Mouse (Mus musculus): Measurements from ENCODE around the gene Ube2h. TPM values are rescaled to one million over a fixed set of nuclear protein-coding genes. Genes with fewer than 3 reads are reported as not detected.
A peak's percentile ranks its signal among the peaks of the same experiment; 100 is the strongest.

Ube2h gene
- polyA plus RNA-seq, 1 experiment: 33.5 TPM

DNA sequence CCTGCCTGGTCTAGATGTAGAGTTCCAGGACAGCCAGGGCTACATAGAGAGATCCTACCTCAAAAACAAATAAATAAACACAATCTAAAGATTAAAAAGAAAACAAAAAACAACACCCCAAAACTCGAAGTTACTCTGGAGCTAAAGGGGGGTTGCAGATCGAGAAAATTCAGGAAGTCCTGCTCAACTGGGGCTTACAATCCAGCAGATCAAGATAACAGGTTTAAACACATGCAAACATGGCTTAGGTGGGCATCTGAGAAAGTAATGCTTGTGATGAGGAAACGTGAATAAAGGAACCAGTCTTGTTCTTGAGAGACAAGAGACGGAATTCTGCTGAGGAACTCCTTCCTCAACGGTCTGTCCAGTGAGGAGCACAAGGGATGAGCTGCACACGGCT lies 65.1 kb downstream of the Ube2h start:
- peaks cover 16% of the 10 kb centered on the region for H3K79me2 ChIP-seq (ENCODE audit: control insufficient read depth, insufficient read depth)
- no peak overlapping the region for H3ac ChIP-seq (ENCODE audit: control insufficient read depth, insufficient read length)
- H3K36me3 ChIP-seq (ENCODE audit: control insufficient read depth, insufficient read depth): peaks cover 31% of the 10 kb centered on the region
- H3K27me3 ChIP-seq (ENCODE audit: control insufficient read depth, insufficient read depth, insufficient read length): no peaks in the 10 kb centered on the region
- no peak overlapping the region for H3K4me2 ChIP-seq (ENCODE audit: low read depth)
- TF ChIP-seq POLR2A (IDR thresholded peaks at IDR 0.05; ENCODE audit: insufficient read length, low read depth) (no peak), TCF3 (IDR thresholded peaks at IDR 0.05; ENCODE audit: insufficient read length, low read depth) (no peak), SRF (IDR thresholded peaks at IDR 0.05; ENCODE audit: control insufficient read depth, insufficient read length, low read depth) (no peak), MYOD1 (IDR thresholded peaks at IDR 0.05; ENCODE audit: control insufficient read depth in 1 of 3, insufficient read length in 2 of 3, low read depth in 2 of 3) (no peak), MYOG (IDR thresholded peaks at IDR 0.05; ENCODE audit: control insufficient read depth in 1 of 3, insufficient read depth in 1 of 3, insufficient read length in 2 of 3, low read depth in 2 of 3) (no peak), CEBPB (IDR thresholded peaks at IDR 0.05; ENCODE audit: insufficient read depth, poor library complexity, severe bottlenecking) (no peak), MAX (IDR thresholded peaks at IDR 0.05; ENCODE audit: low read depth) (no peak), REST (IDR thresholded peaks at IDR 0.05; ENCODE audit: insufficient read depth, insufficient read length) (no peak), POLR2AphosphoS2 (IDR thresholded peaks at IDR 0.05; ENCODE audit: insufficient read length, low read depth) (no peak), TCF12 (IDR thresholded peaks at IDR 0.05; ENCODE audit: insufficient read depth, poor library complexity, severe bottlenecking) (no peak), E2F4 (IDR thresholded peaks at IDR 0.05; ENCODE audit: insufficient read depth) (no peak), USF1 (IDR thresholded peaks at IDR 0.05; ENCODE audit: low read depth) (no peak)
- H3K4me3 ChIP-seq: no peak overlapping the region

DNA sequence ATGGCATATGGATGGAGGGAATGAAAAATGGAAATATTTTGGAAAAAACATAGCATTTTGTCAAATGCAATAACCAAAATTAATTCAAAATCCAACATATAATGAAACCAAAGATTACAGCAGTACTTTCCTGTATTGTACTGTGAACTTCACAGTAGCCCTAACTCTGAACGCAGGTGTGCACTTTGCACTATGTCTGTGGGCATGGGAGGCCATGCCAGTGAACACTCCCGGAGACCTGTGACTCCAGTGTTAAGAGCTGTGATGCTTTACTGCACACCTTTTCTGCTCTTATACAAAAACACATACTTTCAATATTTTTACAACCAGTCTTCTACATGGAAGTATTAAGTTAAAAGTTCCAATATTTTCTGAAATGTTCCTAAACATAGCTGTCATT lies 66.3 kb downstream of the Ube2h start:
- peaks cover 31% of the 10 kb centered on the region for H3K36me3 ChIP-seq (ENCODE audit: control insufficient read depth, insufficient read depth)
- no peaks in the 10 kb centered on the region for H3K27me3 ChIP-seq (ENCODE audit: control insufficient read depth, insufficient read depth, insufficient read length)
- H3K4me3 ChIP-seq: no peak overlapping the region
- TF ChIP-seq POLR2AphosphoS2 (IDR thresholded peaks at IDR 0.05; ENCODE audit: insufficient read length, low read depth) (no peak), CEBPB (IDR thresholded peaks at IDR 0.05; ENCODE audit: insufficient read depth, poor library complexity, severe bottlenecking) (no peak), TCF12 (IDR thresholded peaks at IDR 0.05; ENCODE audit: insufficient read depth, poor library complexity, severe bottlenecking) (no peak), E2F4 (IDR thresholded peaks at IDR 0.05; ENCODE audit: insufficient read depth) (no peak), MYOD1 (IDR thresholded peaks at IDR 0.05; ENCODE audit: control insufficient read depth in 1 of 3, insufficient read length in 2 of 3, low read depth in 2 of 3) (no peak), POLR2A (IDR thresholded peaks at IDR 0.05; ENCODE audit: insufficient read length, low read depth) (no peak), SRF (IDR thresholded peaks at IDR 0.05; ENCODE audit: control insufficient read depth, insufficient read length, low read depth) (no peak), MYOG (IDR thresholded peaks at IDR 0.05; ENCODE audit: control insufficient read depth in 1 of 3, insufficient read depth in 1 of 3, insufficient read length in 2 of 3, low read depth in 2 of 3) (no peak), REST (IDR thresholded peaks at IDR 0.05; ENCODE audit: insufficient read depth, insufficient read length) (no peak), USF1 (IDR thresholded peaks at IDR 0.05; ENCODE audit: low read depth) (no peak), TCF3 (IDR thresholded peaks at IDR 0.05; ENCODE audit: insufficient read length, low read depth) (no peak), MAX (IDR thresholded peaks at IDR 0.05; ENCODE audit: low read depth) (no peak)
- H3ac ChIP-seq (ENCODE audit: control insufficient read depth, insufficient read length): no peak overlapping the region
- H3K4me2 ChIP-seq (ENCODE audit: low read depth): no peak overlapping the region
- H3K79me2 ChIP-seq (ENCODE audit: control insufficient read depth, insufficient read depth): peaks cover 16% of the 10 kb centered on the region

DNA sequence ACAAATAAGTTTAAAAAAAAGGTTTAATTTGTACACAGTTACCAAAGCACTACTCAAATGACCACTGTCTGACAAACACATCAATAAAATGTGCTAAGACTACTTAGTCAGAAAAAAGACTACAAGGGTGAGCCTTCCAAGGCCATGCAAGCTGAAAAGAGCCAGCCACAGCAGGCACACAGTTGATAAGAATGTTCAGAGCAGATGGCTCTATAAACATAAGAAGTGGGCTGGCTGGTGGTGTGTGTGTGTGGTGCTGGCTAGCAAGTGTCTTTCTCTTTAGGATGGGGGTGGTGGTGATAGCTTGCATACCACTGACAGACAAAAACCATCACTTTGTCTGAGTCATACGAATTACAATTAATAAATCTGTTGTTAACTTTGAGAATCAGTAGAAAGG lies 67.8 kb downstream of the Ube2h start:
- TF ChIP-seq MYOG (IDR thresholded peaks at IDR 0.05; ENCODE audit: control insufficient read depth in 1 of 3, insufficient read depth in 1 of 3, insufficient read length in 2 of 3, low read depth in 2 of 3) (peak in 1 of 3 experiments; percentile 66), TCF3 (IDR thresholded peaks at IDR 0.05; ENCODE audit: insufficient read length, low read depth) (no peak), MYOD1 (IDR thresholded peaks at IDR 0.05; ENCODE audit: control insufficient read depth in 1 of 3, insufficient read length in 2 of 3, low read depth in 2 of 3) (peak in 2 of 3 experiments; percentile 31 to 69)
- H3K79me2 ChIP-seq (ENCODE audit: control insufficient read depth, insufficient read depth): peaks cover 7% of the 10 kb centered on the region

DNA sequence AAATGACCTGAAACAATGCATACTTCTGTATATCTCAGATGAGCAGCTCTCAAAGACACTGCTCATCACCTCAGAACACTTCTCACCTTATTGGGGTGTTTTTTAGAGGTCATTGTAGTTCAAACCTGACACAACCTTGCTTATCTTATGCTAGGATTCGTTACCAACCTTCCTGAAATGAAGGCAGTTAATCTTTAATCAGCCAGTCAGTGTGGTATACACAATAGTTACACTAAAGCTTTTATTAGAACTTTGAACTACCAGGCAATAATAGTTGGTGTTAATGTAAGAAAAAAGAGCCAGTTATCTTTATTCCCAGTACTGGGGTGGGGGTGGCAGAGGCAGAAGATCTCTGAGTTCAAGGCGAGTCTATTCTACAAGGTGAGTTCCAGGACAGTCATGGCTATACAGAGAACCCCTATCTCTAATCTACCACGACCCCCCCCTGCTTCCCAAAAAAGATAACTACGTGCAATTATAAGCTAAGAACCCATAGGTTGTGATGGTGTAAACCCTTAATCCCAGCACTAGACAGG lies 72.5 kb downstream of the Ube2h start:
- no peaks in the 10 kb centered on the region for H3K79me2 ChIP-seq (ENCODE audit: control insufficient read depth, insufficient read depth)
- H3K4me2 ChIP-seq (ENCODE audit: low read depth): no peak overlapping the region
- no peak overlapping the region for H3K4me3 ChIP-seq
- H3K27me3 ChIP-seq (ENCODE audit: control insufficient read depth, insufficient read depth, insufficient read length): no peaks in the 10 kb centered on the region
- no peak overlapping the region for H3ac ChIP-seq (ENCODE audit: control insufficient read depth, insufficient read length)
- TF ChIP-seq MAX (IDR thresholded peaks at IDR 0.05; ENCODE audit: low read depth) (no peak), TCF12 (IDR thresholded peaks at IDR 0.05; ENCODE audit: insufficient read depth, poor library complexity, severe bottlenecking) (no peak), POLR2A (IDR thresholded peaks at IDR 0.05; ENCODE audit: insufficient read length, low read depth) (no peak), CEBPB (IDR thresholded peaks at IDR 0.05; ENCODE audit: insufficient read depth, poor library complexity, severe bottlenecking) (no peak), POLR2AphosphoS2 (IDR thresholded peaks at IDR 0.05; ENCODE audit: insufficient read length, low read depth) (no peak), MYOG (IDR thresholded peaks at IDR 0.05; ENCODE audit: control insufficient read depth in 1 of 3, insufficient read depth in 1 of 3, insufficient read length in 2 of 3, low read depth in 2 of 3) (no peak), USF1 (IDR thresholded peaks at IDR 0.05; ENCODE audit: low read depth) (no peak), SRF (IDR thresholded peaks at IDR 0.05; ENCODE audit: control insufficient read depth, insufficient read length, low read depth) (no peak), MYOD1 (IDR thresholded peaks at IDR 0.05; ENCODE audit: control insufficient read depth in 1 of 3, insufficient read length in 2 of 3, low read depth in 2 of 3) (no peak), TCF3 (IDR thresholded peaks at IDR 0.05; ENCODE audit: insufficient read length, low read depth) (no peak), E2F4 (IDR thresholded peaks at IDR 0.05; ENCODE audit: insufficient read depth) (no peak), REST (IDR thresholded peaks at IDR 0.05; ENCODE audit: insufficient read depth, insufficient read length) (no peak)
- no peaks in the 10 kb centered on the region for H3K36me3 ChIP-seq (ENCODE audit: control insufficient read depth, insufficient read depth)

More for the DNA sequence above, 67.8 kb downstream of the Ube2h start:
- Histone ChIP-seq H3K4me3 (no peak overlapping the region), H3ac (ENCODE audit: control insufficient read depth, insufficient read length) (no peak overlapping the region), H3K4me2 (ENCODE audit: low read depth) (peak overlapping the region; percentile 21), H3K27me3 (ENCODE audit: control insufficient read depth, insufficient read depth, insufficient read length) (no peaks in the 10 kb centered on the region), H3K36me3 (ENCODE audit: control insufficient read depth, insufficient read depth) (peaks cover 22% of the 10 kb centered on the region)
